Mouse (Mus musculus) embryonic stem cell, embryonic (primary cell): ENCODE data around the gene Rap2b.

Source experiments
- CTCF ChIA-PET, 4 experiments: fragments of 300-600 bp in 2 of 4; fragments of 350-600 bp in 2 of 4; sonication (Branson Sonifier 250); formaldehyde crosslinking; loops; one replicate each; lab custom pipeline; 2022; ENCODE audit warnings: inconsistent platforms in 2 of 4; lab: Charles Lee
- POLR2A ChIA-PET, 4 experiments: fragments of 300-600 bp in 2 of 4; fragments of 350-600 bp in 2 of 4; sonication (Branson Sonifier 250); formaldehyde crosslinking; loops; one replicate each; lab custom pipeline; 2022; ENCODE audit warnings: antibody characterized with exemption in 4 of 4, inconsistent platforms in 1 of 4; lab: Charles Lee

Rap2b gene

DNA sequence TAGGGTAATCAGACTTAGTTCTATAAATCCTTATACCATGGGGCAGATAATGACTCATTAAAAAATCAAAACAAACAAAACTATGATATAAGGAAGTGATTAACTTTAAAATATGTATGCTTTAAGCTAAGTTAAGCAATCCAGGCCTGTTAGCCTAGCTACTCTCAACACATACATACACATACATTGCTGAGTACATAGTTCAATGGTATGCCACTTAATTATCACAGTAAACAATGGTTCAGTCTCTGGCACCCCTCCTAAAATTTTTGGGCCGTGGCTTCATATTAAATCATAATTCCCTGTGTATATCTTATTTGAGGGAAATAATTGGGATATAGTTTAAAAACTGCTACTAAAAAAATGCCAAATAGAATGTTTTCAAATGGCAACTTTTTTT, at the start of gene Rap2b:
Gene Rap2b, plus strand, starts transcription at position 301 of the 400 bp plus-strand sequence.
- POLR2A ChIA-PET, result interaction anchor here in 3 of 4 experiments (1.2 to 1.9 kb wide), 4 partner anchors 9 to 24 kb away, joined by 3 to 6 read pairs (median 3); no protein-coding TSS in a partner anchor
- CTCF ChIA-PET, result no interaction called here

DNA sequence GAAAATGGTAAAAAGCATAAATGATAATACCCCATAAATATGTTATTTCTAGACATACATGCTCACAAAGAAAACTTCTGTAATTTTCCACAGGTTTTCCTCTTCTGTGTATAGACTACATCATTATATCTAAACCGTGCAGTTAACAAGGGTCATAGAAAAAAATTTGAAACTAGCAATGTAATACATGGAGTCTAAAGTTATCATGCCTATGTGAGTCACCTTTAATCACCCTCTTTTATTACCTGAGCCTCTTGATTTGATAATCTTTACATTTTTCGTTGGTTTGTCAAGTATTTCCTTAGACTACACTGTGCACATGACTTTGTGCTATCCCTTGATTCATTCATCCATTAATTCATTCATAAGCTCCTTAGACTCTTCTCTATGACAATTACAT, 46.4 kb upstream of the Rap2b start:
- ChIA-PET POLR2A (interaction anchor here in 1 of 4 experiments (1.8 kb wide), 1 partner anchor 49 kb away, joined by 10 read pairs; no protein-coding TSS in a partner anchor), CTCF (no interaction called here)

DNA sequence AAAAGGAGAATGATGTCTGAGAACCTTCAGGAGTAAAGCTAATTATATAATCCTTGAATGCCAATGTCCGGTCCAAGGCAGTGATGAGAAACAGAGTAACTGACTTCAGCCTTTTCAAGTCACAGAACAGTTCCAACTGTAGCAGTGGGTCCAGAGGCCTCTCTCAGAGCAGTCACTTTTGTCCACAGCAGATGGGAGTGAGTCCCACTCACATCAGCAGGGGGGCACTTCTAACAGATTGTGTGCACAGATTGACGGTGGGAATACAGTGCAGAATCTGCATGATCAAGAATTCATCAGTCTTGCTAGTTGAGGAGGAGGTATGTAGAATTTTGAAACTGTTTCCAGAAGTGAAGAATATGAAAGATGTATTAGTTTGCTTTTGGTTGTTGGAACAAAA, 41.4 kb upstream of the Rap2b start:
- ChIA-PET CTCF (no interaction called here), POLR2A (interaction anchor here in 1 of 4 experiments (1.2 kb wide), 1 partner anchor 43 kb away, joined by 4 read pairs; no protein-coding TSS in a partner anchor)

DNA sequence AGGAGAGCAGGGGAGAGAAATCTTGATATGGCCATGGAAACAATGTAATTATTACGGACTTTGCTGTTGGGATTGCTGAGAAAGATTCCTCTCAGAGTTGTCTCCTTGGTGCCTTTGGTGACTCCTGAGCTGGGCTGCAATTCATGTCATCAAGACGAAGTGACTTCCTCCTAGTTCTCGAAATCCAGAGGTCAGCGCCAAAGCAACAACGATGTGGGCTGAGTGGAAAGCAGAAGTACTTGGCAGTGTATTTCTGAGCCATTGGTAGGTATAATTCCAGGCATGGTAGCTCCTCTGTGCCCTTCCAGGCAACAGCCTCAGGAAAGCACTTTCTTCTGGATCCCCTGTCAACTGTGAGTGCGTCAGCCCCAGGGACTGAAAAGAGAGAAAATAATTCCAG, 39.8 kb upstream of the Rap2b start:
- CTCF ChIA-PET, result no interaction called here
- POLR2A ChIA-PET, result no interaction called here

DNA sequence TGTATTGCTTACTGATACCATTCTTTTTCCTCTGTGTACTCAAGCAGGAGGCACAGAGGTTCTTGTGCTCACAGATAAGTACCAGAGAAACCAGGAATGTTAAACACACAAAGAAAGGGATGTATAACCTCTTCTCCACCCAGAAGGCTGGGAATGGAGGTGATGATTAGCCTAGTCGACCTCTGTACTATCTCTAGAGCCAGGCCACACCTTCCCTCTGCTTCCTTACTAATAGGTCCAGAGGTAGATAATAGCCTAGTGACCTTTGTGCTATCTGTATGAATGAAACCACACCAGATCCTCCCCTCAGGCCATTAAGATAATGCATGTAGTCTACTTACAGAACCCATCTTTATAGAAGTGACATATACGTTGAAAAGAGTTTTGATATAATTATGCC, 25.2 kb upstream of the Rap2b start:
- ChIA-PET CTCF (no interaction called here), POLR2A (no interaction called here)

DNA sequence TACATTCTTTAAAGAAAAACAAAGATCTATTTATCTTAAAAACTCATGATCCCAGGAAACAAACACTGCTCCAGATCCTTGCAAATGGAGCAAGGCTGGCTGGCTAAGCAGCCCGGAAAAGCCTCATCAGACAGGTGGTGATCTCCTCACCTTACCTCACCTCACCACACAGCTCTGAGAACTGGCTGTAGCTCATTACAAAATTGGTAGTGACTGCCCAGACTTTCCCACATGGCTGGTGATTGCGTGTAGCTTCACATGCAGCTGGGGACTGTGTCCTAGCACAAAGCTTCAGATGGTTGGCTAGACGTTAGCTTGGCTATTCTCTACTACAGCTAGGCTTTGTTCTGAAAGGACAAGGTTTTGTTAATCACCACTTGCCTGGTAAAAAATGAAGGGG, 24.2 kb upstream of the Rap2b start:
- CTCF ChIA-PET, result no interaction called here
- POLR2A ChIA-PET, result interaction anchor here in 1 of 4 experiments (1.3 kb wide), 1 partner anchor 24 kb away, joined by 3 read pairs; no protein-coding TSS in a partner anchor

DNA sequence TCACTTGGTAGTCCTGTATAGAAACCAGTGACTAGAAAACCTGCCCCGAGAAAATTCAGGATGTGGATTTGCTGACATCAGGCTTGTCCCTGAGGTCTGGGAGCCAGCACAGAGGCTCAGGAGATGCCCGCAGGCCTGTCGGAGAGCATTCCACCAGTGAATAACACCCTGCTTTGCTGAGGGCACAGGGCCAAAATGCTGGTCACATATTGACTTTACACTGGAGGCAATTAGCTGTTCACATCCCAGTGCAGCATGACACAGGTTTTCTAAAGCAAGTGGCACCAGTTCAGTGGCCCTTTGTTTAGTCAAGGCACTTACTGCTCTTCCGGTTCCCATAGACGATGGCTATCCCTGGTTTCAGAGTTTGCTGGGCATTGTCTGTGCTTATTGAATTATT, 21.1 kb upstream of the Rap2b start:
- CTCF ChIA-PET, result no interaction called here

DNA sequence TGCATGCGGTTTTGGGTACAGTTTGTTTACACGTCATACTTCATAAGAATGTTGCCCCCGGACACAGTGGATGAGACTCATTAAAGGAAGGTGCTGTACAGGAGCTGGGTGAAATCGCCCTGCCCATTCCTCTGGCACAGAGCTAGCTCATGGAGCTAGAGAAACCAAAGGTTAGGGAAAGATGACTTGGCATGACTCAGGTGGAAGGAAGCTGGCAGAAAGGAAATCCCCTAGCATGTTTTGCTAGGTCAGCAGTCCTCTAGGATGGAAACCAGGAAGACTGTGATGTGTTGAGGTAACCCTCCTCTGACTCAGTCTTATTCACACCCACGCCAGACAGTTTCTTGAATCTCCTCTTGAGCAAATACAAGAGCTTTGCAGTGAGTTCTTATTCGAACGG, 17.4 kb upstream of the Rap2b start:
- ChIA-PET CTCF (no interaction called here), POLR2A (interaction anchor here in 2 of 4 experiments (0.8 to 2.1 kb wide), 3 partner anchors 9 to 19 kb away, joined by 3 to 8 read pairs (median 4); partner anchors contain the start of gene Rap2b (in 1 of the 2))

More for the DNA sequence above, 21.1 kb upstream of the Rap2b start:
- POLR2A ChIA-PET, result no interaction called here

DNA sequence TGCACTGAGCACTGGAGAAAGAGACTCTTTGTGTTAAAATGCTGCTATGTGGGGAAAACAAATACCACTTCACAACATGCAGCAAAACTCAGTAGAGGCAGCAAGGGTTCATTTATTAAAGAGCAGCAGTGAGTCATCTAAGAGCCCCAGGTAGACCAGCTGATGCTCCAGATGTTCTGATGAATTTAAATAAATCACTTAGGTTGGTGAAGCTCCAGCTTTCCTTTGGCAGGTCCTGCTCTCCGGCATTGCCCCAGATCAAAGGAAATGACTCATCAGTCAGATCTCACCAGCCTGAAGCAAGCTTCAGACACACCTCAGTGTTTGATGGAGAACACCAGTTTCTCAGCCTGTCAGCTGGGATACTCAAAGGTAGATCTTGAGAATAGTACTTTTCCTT, 15.8 kb upstream of the Rap2b start:
- CTCF ChIA-PET, result no interaction called here
- POLR2A ChIA-PET, result no interaction called here

DNA sequence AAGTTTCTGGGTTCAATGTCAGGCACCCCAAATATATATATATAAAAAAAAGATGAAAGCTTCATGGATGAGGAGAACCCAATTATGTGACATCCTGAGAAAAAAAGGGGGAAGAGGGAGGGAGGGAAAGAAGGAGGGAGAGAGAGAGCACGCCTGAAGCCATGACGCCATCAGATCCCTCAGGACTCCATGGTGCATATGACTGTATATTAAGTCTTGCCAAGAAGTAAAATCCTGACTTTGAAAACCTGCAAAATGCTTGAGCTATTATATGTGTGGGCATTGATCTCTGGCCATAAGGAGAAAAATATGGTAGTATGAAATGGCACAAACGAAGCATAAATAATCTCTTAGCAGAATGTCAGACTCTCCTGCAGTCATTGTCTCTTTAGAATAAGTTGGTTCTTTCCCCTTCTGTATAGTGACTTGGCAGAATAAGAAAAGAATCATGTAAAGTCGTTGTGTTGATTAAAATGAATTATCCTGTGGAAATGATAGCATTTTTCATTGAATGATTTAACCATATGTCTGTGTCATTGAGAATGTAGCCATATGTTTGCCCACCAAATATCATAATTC, 13.3 kb upstream of the Rap2b start:
- ChIA-PET CTCF (no interaction called here), POLR2A (interaction anchor here in 2 of 4 experiments (0.8 to 2.2 kb wide), 2 partner anchors 16 kb away, joined by 3 to 6 read pairs; no protein-coding TSS in a partner anchor)

DNA sequence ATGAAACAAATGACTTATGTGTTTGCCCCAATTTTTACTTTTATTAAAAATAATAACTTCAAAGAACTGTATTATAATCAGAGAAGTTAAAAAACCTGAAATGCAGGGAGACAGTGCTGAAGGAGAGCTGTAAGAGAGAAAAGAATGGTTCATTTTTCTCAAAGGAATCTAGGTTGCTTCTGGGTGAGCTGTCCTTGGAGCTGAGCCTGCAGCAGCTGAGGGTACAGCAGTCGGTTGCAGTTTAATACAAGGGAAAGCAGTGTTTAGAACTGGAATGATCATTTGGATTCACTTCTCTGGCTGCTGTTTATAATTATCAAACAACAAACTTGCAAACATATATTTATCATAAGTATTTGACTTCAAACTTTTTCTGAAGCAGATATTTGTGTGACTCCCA, 12.0 kb upstream of the Rap2b start:
- ChIA-PET CTCF (no interaction called here), POLR2A (interaction anchor here in 1 of 4 experiments (1.8 kb wide), 1 partner anchor 14 kb away, joined by 7 read pairs; no protein-coding TSS in a partner anchor)

DNA sequence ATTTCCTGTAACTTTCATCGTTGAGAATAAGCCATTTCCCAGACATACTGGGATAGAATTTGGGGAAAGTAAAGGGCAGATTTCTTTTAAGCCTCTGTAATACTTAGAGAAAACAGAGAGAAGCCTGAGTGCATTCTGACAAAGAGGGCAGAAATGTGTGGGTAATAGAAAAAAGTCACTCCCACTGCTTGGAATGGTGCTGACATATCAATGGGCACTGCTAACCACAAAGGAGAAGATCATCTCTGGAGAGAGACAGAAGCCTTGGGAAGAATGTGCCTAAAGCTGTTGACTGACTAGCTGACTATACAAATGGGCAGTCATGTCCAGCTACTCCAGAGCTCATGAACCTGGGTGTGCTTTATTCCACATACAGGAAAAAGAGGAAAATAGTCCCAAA, 6.0 kb upstream of the Rap2b start:
- POLR2A ChIA-PET, result interaction anchor here in 1 of 4 experiments (5.3 kb wide), 1 partner anchor 9 kb away, joined by 31 read pairs; no protein-coding TSS in a partner anchor

DNA sequence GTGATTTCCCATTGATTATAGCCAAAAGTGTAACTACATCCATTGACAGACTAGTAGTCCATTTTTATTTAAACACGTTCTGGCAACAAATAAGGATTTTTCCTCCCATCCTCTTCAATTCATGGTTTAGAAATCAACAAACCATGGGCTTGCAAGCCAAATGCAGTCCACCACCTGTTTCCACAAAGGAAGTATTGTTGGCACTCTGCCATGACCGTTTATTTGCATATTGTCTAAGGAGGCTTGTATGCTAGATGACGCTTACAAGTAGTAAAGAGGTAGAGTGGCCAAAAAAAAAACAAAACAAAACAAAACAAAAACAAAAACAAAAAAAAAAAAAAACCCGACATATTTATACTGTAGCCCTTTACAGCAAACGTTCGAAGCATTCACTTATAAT, 3.3 kb upstream of the Rap2b start:
- ChIA-PET CTCF (no interaction called here), POLR2A (no interaction called here)

More for the DNA sequence above, 6.0 kb upstream of the Rap2b start:
- CTCF ChIA-PET, result no interaction called here

DNA sequence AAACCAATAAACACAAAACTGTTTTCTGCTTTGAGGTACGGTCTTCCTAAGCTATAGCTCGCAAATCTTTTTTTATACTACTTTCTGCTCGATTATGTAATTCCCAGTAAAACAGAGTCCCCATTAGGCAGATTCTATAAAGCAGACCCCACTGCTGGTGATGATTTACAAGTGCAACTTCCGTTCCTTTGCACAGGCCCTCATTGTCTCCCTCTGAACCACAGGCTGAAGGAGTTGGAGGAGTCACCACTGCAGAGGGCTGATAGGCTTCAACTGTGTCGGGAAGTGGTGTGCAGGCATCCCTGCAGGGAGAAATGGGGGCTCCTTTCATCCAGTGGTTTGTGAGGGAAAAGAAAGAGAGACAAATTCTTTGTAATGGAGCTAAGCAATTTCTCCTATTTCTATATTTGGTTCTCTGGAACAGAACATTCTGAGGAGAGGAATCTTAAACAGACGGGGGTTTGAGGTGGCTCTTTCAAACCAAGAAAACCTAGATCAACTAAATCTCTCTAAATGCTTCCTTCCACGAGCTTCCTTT, 2.6 kb upstream of the Rap2b start:
- CTCF ChIA-PET, result no interaction called here
- POLR2A ChIA-PET, result no interaction called here

DNA sequence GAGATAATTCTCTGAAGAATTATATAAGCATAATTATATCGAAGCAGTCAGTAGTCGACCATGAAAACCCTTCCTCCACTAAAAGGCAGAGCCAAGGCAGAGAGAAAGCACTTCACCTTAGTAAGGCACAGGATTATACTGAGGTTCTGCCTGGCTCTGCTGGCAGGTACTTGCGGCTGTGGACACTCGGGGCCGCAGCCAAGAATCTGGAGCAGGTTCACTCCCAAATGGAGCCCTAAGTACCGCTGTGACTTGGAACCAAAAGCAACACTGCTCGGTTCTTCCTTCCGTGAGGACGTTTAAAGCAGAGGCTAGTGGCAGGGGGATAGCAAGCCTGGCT, 1.4 kb downstream of the Rap2b start:
- CTCF ChIA-PET, result no interaction called here

DNA sequence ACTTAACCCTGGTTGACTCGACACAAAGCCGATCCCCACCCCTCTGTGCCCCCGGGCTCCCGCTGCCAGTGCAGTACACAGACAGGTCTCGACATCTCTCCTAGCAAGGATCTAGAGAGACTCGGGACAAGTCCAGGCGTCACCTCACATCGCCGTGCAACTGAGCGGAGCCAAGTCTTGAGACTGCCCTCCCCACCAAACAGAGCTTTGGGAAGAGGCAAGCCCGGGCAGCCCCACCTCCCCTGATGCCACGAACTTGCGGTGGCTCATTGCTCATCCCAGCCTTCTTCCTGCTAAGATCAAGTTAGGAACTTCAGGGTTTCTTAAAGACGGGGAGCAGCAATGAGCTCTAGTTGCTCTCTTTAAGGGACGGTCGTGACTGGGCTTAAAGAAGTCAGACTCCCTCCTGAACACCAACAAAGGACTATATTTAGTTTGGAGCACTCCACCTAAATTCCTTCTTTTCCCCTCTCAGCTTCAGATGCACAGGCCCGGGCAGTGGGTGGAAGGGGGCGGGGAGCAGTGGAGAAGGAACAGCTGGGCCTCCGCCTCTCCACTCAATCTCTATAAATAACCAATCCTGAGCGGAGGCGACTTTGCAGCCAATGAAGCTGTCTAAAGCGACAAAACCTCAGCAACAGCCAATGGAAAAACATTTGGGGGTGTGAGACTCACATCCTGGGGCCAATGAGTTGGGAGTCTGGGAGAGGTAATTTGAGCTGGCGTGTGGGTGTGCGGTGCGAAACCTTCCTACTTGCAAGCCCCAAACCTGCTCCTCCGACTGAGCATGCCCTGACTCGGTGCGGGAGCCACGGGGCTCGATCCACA, 1.9 kb downstream of the Rap2b start:
- CTCF ChIA-PET, result no interaction called here
- POLR2A ChIA-PET, result interaction anchor here (0.6 to 3.6 kb wide), 69 partner anchors 9 to 1580 kb away, joined by 3 to 31 read pairs (median 5); partner anchors contain the start of genes Arhgef26 (in 1 of the 4), Dhx36 (in 1 of the 4) and P2ry1 (in 1 of the 4)

More for the DNA sequence above, 1.4 kb downstream of the Rap2b start:
- POLR2A ChIA-PET, result interaction anchor here (0.7 to 3.6 kb wide), 25 partner anchors 9 to 976 kb away, joined by 3 to 31 read pairs (median 6); partner anchors contain the start of gene Arhgef26 (in 1 of the 4)

DNA sequence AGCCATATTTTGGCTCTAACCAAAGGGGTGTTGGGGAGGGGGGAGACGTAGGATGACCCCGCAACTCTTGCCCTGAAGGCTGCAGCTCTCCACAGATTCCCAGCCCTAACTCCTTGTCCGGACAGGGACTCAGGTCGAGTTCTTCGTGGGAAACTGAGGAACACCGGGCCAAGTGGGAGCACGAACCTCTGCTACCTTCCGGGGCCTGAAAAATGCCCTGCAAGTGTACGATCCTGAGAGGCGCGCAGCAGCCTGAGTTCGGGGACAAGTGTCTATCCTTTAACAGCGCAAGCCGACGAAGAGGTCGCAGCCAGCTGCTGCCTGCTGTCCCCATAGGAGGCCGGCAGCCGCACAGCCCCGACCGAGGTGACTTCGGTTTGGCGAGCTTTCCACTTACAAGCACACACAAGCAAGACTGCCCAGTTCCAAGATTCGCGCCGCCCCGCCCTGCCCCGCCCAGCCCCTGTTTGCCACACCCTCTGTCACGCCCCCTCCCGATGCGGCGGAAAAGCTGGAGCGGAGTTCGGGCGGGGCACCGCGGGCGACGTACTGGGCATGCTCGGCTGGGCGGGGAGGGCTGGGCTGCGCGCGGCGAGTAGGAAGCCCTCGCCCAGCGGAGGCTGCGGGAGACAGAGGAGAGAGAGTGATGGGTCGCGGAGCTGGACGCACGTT, 2.7 kb downstream of the Rap2b start:
- ChIA-PET POLR2A (interaction anchor here (0.5 to 3.6 kb wide), 67 partner anchors 10 to 1742 kb away, joined by 3 to 31 read pairs (median 5); partner anchors contain the start of genes Arhgef26 (in 1 of the 4), Dhx36 (in 1 of the 4) and P2ry1 (in 1 of the 4)), CTCF (no interaction called here)

DNA sequence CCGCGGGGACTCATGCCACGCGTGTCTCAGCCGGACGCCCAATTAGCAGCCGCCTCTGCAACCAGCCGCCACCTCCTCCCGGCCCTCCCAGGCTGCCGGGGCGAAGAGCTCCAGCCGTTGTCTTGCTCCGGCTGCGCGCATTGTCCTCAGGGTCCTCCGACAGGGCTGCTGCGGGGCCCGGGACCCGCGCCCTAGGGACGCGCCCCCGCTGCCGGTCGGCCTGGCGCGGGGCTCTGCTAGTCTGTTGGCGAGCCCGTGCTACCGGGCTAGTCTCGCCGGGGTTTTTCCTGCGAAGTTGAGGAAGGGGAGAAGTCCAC, 3.2 kb downstream of the Rap2b start:
- ChIA-PET CTCF (no interaction called here), POLR2A (interaction anchor here (0.5 to 3.6 kb wide), 33 partner anchors 11 to 1743 kb away, joined by 3 to 31 read pairs (median 7); partner anchors contain the start of gene Arhgef26 (in 1 of the 4))
